Mouse (Mus musculus): ENCODE measurements around the gene Mfsd10. TPM values are rescaled to one million over a fixed set of nuclear protein-coding genes. Genes with fewer than 3 reads are reported as not detected.
"Not testable (repeated sequence)": the region's sequence is repeated elsewhere in the genome, so short reads cannot be mapped to it uniquely, and the experiment has no call there.

Gene Mfsd10
- total RNA-seq, 2 experiments from 2014 or later, result 68.9 to 81.6 TPM

DNA sequence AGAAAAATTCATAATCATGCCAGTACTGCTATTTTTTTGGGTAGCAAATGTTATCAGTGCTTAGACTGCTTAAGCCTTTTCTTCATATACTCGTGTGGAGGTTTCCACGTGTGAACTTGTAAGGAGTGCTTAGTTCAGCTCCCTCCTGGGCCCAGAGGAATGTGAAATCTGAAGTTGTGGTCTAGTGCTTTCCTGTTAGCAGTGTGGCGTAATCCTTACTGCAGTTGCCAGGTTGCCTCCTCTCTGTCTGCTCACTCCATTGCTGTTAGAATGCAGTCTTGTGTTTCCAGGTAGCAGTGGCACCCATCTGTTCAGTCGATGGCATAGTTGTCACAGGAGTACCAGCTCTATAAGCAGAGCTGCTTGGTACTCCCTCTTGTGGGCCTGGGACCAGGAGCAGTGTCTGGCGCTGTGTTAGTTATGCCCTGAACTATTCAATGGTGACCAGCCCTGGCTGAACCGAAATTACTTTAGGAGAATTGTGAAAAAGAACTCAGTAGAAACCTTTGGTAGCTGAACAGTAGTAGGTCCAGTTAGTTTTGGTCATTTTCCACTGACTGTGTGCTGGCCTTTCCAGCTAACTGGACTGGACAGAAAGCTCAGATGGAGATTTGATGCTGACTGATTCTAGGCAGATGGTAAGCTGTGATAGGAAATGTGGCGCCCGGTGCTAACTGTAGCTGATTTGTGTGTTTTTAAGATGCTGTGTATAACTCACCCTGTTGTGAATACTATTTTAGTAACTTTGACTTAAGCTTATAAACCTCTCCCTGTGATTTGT is 29.7 kb downstream of the Mfsd10 start:
- intact Hi-C loops (cut with DNase I), result no loop called here
- DNase-seq, result no peak

DNA sequence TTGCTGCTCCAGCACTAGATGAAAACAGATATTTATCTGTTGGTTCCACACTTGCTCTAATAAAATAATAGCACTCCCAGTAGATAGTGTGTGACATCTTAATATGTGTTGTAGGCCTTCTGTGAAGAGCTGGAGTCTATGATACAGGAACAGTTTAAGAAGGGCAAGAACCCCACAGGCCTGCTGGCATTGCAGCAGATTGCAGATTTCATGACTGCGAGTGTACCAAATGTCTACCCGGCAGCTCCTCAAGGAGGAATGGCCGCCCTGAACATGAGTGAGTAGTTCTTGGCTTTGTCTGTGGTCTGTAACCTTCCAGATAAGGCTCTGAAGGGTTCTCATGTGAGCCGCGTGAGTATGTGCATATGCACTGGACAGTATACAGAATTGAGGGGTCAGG is 32.4 kb downstream of the Mfsd10 start:
- DNase-seq, result no peak
- intact Hi-C loops (cut with DNase I), result no loop called here

DNA sequence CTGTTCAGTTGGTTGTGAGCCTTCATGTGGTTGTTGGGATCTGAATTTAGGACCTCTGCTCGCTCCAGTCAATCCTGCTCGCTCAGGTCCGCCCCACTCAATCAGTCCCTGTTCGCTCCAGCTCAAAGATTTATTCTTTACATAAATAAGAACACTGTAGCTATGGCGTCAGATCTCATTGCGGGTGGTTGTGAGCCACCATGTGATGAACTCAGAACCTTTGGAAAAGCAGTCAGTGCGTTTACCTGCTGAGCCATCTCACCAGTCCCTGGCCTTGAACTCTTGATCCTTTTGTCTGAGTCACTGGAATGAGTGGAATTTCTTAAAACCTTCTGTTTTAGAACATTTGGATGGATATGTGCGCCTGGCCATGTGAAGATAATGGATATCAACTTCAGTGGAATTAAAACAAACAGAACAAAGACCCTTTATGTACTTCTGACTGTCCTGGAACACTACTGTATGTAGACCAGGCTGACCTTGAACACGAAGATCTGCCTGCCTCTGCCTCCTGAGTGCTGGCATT is 43.7 kb downstream of the Mfsd10 start:
- no peak for DNase-seq
- intact Hi-C loops (cut with DNase I), result no loop called here

DNA sequence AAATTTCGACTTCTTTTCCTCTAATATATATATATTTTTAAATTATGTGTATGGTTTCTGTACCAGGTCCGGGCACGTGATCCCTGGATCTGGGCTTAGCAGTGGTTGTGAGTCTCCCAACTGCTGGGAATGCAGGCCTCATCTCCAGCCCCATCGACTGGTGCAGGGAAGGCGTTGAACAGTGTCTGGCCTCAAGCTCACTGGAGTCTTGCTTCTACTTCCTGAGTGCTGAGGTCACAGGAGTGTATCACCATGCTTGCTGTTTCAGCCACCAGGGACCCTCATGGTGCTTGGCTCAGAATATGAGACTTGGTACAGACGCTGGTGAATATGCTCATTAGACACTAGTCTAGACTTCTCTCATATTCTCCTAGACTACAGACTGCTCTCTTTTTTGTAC is 44.3 kb downstream of the Mfsd10 start:
- no peak for DNase-seq
- intact Hi-C loops (cut with DNase I), result no loop called here

DNA sequence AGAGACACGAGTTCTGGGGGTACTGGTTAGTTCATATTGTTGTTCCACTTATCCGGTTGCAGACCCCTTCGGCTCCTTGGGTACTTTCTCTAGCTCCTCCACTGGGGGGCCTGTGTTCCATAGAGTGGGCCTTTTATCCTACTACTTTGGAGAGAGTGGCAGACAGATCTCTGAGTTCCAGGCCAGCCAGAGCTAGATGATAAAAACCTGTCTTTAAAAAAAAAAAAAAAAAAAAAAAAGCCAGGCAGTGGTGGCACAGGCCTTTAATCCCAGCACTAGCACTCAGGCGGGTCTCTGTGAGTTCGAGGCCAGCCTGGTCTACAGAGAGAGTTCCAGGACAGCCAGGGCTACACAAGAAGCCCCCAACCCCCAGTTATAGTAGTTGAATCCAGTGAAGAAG is 44.8 kb downstream of the Mfsd10 start:
- DNase-seq; intact Hi-C loops (cut with DNase I): not testable (repeated sequence)

DNA sequence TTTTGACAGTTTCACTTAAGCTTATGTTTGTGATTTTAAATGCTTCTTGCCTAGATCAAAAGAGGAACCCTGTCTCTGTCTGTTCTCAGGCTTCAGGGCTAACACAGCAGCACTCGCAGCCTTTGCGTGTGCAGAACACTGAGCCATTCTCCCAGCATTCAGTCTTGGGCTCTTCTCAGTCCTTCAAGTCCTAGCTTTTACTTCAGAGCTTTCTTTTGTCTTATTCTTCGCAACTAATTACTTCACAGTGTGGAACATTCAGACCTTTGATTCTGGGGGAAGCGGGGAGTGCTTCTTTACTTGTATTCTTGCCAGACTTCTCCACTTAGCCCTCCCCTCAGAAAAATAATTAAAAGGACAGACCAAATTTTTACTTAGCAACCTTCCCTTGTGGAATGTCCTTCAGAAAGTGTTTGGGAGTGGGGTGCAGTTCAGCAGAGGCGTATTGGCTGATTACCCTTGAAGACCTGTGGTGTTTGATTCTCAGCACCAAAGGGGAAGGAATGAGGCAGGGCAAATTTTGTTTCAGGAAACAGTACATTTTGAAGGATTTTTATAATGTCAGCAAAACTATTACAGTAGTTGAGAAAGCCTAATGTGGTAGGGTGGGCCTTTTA is 45.5 kb downstream of the Mfsd10 start:
- intact Hi-C loops (cut with DNase I), result no loop called here
- no peak for DNase-seq

DNA sequence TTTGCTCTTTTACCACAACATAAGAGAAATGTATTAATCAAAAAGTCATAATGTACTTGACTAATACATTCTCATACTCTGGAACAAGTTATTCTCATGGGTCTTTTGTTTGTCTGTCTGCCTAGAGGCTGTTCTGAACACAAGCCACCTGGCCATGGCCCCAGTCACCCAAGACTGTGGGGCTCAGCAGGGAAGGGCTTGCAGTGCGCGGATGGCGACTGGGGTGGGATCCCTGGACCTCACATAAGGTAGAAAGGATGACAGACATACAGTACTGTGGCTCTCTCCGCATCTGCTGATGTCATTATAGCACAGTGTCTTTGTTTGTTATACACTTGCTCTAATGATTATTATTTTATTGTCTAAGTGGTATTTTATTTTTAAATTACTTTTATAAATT is 46.3 kb downstream of the Mfsd10 start:
- intact Hi-C loops (cut with DNase I), result no loop called here
- no peak for DNase-seq

DNA sequence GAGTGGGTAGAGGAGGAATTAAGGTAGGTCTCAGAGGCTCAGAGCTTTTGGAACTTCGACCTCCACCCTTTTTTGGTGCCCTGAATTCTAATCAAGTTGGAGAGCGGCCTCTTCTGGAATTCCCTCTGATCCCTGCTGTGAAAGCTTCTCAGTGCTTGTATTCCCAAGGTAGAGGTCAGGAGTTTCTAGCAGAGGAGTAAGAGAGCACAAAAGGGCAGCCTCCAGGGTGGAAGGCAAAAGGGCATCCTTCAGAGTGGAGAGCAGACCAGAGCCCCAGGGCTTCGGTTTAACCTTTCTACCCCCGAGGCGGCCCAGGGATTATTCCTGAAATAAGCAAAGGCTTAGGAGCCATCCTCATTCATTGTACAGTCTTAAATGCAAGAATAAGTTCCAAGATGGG is 47.0 kb downstream of the Mfsd10 start:
- intact Hi-C loops (cut with DNase I), result no loop called here
- DNase-seq, result no peak

DNA sequence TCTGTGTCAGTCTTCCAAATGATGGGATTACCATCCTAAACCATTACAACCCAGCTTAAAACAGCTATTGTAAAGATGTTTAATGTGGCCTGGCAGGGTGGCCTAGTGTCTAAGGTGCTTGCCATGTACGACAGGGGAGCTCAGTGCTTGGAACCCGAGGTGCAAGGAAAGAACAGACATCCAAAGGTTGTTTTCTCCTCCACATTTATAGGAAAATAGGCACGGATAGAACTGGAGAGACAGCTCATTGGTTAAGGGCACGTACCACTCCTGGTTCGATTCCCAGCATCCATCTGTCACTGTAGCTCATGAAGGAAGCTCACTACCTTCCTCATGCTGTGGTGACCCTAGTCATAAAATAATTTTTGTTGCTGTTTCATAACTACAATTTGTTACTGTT is 49.1 kb downstream of the Mfsd10 start:
- intact Hi-C loops (cut with DNase I), result no loop called here
- no peak for DNase-seq

DNA sequence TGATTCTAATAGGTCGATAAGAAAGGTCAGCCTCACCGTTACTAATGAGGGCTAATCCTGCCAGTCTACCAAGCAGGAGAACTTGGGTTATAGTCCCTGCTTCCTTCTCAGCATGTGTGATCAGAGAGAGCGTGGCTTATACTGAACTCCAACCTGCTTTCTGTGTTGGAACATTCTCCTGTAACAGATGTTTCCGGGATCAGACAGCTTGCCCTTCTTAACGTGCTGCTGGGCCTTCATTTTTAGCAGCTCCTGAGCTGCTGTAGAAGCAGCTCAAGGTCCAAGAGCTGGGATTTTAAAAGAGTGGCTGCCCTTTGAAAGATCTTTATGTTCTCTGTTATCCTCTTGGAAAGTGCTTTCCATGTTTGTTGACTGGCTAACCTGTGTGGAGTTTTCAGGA is 51.8 kb downstream of the Mfsd10 start:
- DNase-seq, result no peak
- intact Hi-C loops (cut with DNase I), result no loop called here

Other genes starting within 250 kb of the Mfsd10 start
- 10 to 100 TPM; 11.4 to 12.5 TPM for gene Tnip2, start 123.2 kb downstream of the Mfsd10 start, total RNA-seq (2021)
- 10 to 100 TPM; 28.9 to 29.7 TPM for gene Sh3bp2, start 111.4 kb downstream of the Mfsd10 start, total RNA-seq (2021)
- 100 to 1,000 TPM; 307 to 320 TPM for gene Add1, start 63.5 kb downstream of the Mfsd10 start, total RNA-seq (2021)
- gene Nop14, start 22.9 kb upstream of the Mfsd10 start, total RNA-seq (2021), result 10 to 100 TPM; 23.8 to 25.2 TPM
- gene Grk4, start 23.2 kb upstream of the Mfsd10 start, total RNA-seq (2021), result 1 to 10 TPM; 6.2 to 6.5 TPM
- gene Htt, start 124.5 kb upstream of the Mfsd10 start, total RNA-seq (2021), result 10 to 100 TPM; 56.9 to 57.3 TPM

Measured in left cerebral cortex, postnatal 4 days (tissue).